Mouse (Mus musculus) hindbrain, embryonic 11.5 days (tissue): ENCODE results near the gene Blnk. TPM values are rescaled to one million over a fixed set of nuclear protein-coding genes. Genes with fewer than 3 reads are reported as not detected.
A peak's percentile ranks its signal among the peaks of the same experiment; 100 is the strongest.

ENCODE experiments used
- ATAC-seq: fragments of 200-750 bp; cut with Nextera tagmentation; 2 replicates; pipeline ENCODE4 v1.8.0; 2017; ENCODE audit warnings: mild to moderate bottlenecking, moderate TSS enrichment, moderate library complexity; ENCODE audit not compliant: low FRiP score
- DNase-seq: peaks from one replicate; pipeline ENCODE4 v3.0.0-alpha.2; 2015; ENCODE audit warnings: low spot score
- H3K27ac ChIP-seq: fragments of 300-500 bp; sonication (generic); 2 replicates; pipeline ENCODE4 v1.5.1; 2014; ENCODE audit warnings: mild to moderate bottlenecking, low read depth, low read length
- H3K27me3 ChIP-seq: fragments of 300-500 bp; sonication (generic); 2 replicates; pipeline ENCODE4 v1.6.1; 2014; ENCODE audit warnings: mild to moderate bottlenecking, low read length, moderate library complexity, mixed read lengths; ENCODE audit not compliant: control insufficient read depth, insufficient read depth
- H3K36me3 ChIP-seq: fragments of 300-500 bp; sonication (generic); 2 replicates; pipeline ENCODE4 v1.6.1; 2014; ENCODE audit warnings: mild to moderate bottlenecking, low read length, moderate library complexity, mixed read lengths; ENCODE audit not compliant: control insufficient read depth, insufficient read depth
- H3K4me1 ChIP-seq: fragments of 300-500 bp; sonication (generic); replicated peaks from 2 replicates; pipeline ENCODE4 v1.6.1; 2014; ENCODE audit warnings: low read length, mixed read lengths; ENCODE audit not compliant: control insufficient read depth, insufficient read depth
- H3K4me2 ChIP-seq: fragments of 300-500 bp; sonication (generic); replicated peaks from 2 replicates; pipeline ENCODE4 v1.6.1; 2014; ENCODE audit warnings: mild to moderate bottlenecking, low read depth, low read length
- H3K4me3 ChIP-seq: fragments of 300-500 bp; sonication (generic); 2 replicates; pipeline ENCODE4 v1.5.1; 2014; ENCODE audit warnings: low read depth, low read length
- H3K9ac ChIP-seq: fragments of 300-500 bp; sonication (generic); 2 replicates; pipeline ENCODE4 v1.6.1; 2014; ENCODE audit warnings: low read depth, low read length
- H3K9me3 ChIP-seq: fragments of 300-500 bp; sonication (generic); 2 replicates; pipeline ENCODE4 v1.6.1; 2016; ENCODE audit warnings: low read length; ENCODE audit not compliant: control insufficient read depth
- WGBS: fragments of 180-500 bp; shearing (Covaris S2); extraction: QIAGEN DNeasy Blood & Tissue Kit; methylation state at CpG from one replicate; pipeline ENCODE4 v1.1.7; 2014; 5-methylcytosine and 5-hydroxymethylcytosine counted together
- polyA plus RNA-seq: library from polyadenylated mRNA; unstranded; fragments of >200 nt; fragmentation: Nextera tagmentation; extraction: Ambion mirVana; gene quantifications from 2 replicates; pipeline ENCODE4 v1.2.1, GENCODE M21; 2014

The Blnk gene
- polyA plus RNA-seq, 1 experiment from 2014 or later = 0.36 TPM

DNA sequence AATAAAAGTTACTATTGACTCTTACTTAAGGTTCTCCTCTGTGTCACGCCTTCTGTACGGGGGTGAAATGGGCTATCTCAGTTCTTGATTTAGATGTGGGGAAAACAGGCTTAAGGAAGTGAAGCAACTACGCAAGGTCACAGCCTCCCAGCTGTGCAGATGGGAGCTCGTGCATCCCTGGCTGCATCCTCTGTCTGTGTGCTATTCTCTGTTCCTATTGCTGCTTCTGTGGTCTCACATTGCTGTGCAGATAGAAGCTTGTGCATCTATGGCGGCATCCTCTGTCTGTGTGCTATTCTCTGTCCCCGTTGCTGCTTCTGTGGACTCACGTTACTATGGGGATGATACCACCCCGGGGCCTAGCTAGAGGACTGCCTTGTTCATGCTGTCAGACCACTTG is 32.2 kb upstream of the Blnk start:
- DNase-seq = no peak
- 83% methylated on average over 8 of the region's 8 CpGs for WGBS
- no peak overlapping the region for H3K4me2 ChIP-seq
- no peak overlapping the region for H3K27ac ChIP-seq
- no peak overlapping the region for H3K4me3 ChIP-seq
- H3K27me3 ChIP-seq = no peaks in the 10 kb centered on the region
- no peak overlapping the region for H3K9ac ChIP-seq
- ATAC-seq = no peak
- H3K4me1 ChIP-seq = no peaks in the 10 kb centered on the region
- H3K9me3 ChIP-seq = no peaks in the 10 kb centered on the region
- H3K36me3 ChIP-seq = no peaks in the 10 kb centered on the region

- no peaks in the 10 kb centered on the region for H3K4me1 ChIP-seq
- H3K9me3 ChIP-seq = no peaks in the 10 kb centered on the region
- WGBS = 94% methylated on average over 4 of the region's 4 CpGs
- H3K4me3 ChIP-seq = no peak overlapping the region
- H3K4me2 ChIP-seq = no peak overlapping the region
- no peaks in the 10 kb centered on the region for H3K36me3 ChIP-seq
- no peaks in the 10 kb centered on the region for H3K27me3 ChIP-seq
- ATAC-seq = no peak
- no peak overlapping the region for H3K27ac ChIP-seq
- no peak overlapping the region for H3K9ac ChIP-seq
- DNase-seq = no peak
These were observed 27.9 kb upstream of the Blnk start for GRCm38 (mm10) chr19:41022244-41022643.

DNA sequence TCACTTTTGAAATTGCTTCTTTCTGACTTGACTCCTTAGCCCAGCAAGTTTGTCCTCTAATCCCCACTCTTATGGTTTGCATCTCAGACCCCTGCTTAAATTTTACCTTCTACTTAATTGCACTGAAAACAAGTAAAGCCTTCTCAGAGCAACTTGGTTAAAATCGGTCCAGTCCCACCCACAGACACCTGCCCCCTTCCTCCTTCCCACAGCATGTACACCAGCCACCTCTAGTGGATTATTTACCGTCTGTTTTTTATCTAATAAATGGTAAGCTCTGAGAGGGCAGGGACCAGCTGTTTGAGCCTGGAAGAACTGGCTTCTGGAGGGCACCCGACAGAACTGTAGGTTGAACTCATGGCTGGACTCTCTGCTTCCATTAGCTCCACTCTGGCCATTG is 26.2 kb upstream of the Blnk start:
- no peak overlapping the region for H3K27ac ChIP-seq
- H3K4me3 ChIP-seq = no peak overlapping the region
- no peaks in the 10 kb centered on the region for H3K36me3 ChIP-seq
- no peak overlapping the region for H3K9ac ChIP-seq
- H3K4me1 ChIP-seq = no peaks in the 10 kb centered on the region
- H3K4me2 ChIP-seq = no peak overlapping the region
- WGBS = 83% methylated on average over 3 of the region's 3 CpGs
- DNase-seq = no peak
- ATAC-seq = no peak
- no peaks in the 10 kb centered on the region for H3K9me3 ChIP-seq
- no peaks in the 10 kb centered on the region for H3K27me3 ChIP-seq

GRCm38 (mm10) chr19:41019164-41019675 is 24.9 kb upstream of the Blnk start:
- Histone ChIP-seq H3K4me3 (no peak overlapping the region), H3K9ac (no peak overlapping the region), H3K27me3 (no peaks in the 10 kb centered on the region), H3K4me2 (no peak overlapping the region), H3K4me1 (no peaks in the 10 kb centered on the region), H3K36me3 (no peaks in the 10 kb centered on the region), H3K9me3 (no peaks in the 10 kb centered on the region), H3K27ac (no peak overlapping the region)
- DNase-seq (no peak), ATAC-seq (no peak)
- 90% methylated on average over 5 of the region's 5 CpGs for WGBS

DNA sequence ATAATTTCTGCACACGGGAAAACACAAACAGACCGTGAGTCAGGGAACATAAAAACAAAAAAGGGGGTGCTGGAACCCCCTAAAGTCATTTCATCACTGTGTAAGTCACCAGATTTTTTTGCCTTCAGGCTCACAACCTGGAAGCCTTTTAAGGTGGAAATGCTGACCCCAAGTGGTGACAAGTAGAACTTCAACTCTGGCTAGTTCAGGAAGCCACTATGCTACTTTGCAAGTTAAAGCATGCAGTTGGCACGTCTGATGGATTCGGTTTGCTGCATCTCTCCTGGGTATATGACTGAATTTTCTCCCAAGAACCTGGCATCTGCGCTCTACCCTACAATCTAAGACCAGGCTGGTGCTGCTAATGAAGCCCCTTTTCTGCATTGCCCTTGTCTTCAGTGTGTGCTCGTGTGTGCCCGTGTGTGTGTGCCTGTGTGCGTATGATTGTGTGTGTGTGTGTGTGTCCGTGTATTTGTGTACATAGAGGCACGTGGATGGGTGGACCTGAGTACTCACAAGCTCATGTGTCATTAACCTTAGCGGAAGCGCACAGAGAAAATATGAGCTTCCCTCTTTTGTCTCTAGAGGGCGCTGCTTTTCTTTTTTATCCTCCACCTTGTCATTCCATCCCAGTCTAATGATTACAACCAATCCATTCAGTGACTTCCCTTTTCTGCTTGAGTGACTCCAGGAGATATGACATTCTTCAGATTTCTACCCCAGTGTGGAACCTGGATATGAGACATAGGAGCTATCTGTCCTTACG is 21.8 kb upstream of the Blnk start:
- ATAC-seq (no peak), DNase-seq (peak; percentile 74)
- no peaks in the 10 kb centered on the region for H3K9me3 ChIP-seq
- H3K27ac ChIP-seq = no peak overlapping the region
- peak overlapping the region; percentile 39 for H3K4me2 ChIP-seq
- H3K4me1 ChIP-seq = no peaks in the 10 kb centered on the region
- H3K9ac ChIP-seq = peak overlapping the region; percentile 32; the same call in 1 of the 2 replicates
- no peaks in the 10 kb centered on the region for H3K36me3 ChIP-seq
- WGBS = 19% methylated on average over 14 of the region's 14 CpGs
- no peak overlapping the region for H3K4me3 ChIP-seq
- H3K27me3 ChIP-seq = no peaks in the 10 kb centered on the region

DNA sequence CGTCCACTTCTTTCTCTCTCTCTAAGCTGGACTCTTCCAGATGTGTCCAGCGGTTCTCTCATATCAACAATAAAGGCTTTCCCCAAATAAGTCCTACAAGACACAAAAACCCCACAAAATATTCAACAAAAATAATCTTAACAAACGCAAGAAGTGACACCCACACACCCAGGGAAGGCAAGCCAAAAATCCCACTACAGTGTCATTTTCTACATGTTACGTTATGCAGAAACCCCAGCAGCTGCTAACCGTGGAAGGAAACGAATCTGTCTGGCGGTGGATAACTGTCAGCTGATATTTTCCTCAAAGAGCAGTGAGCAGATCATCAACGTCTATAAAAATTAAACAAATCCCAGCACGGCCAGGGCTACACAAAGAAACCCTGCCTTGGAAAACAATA is 19.7 kb upstream of the Blnk start:
- H3K4me3 ChIP-seq = no peak overlapping the region
- no peaks in the 10 kb centered on the region for H3K27me3 ChIP-seq
- no peaks in the 10 kb centered on the region for H3K36me3 ChIP-seq
- H3K9me3 ChIP-seq = no peaks in the 10 kb centered on the region
- DNase-seq (no peak), ATAC-seq (no peak)
- no peak overlapping the region for H3K27ac ChIP-seq
- H3K4me2 ChIP-seq = no peak overlapping the region
- no peaks in the 10 kb centered on the region for H3K4me1 ChIP-seq
- 33% methylated on average over 9 of the region's 9 CpGs for WGBS
- H3K9ac ChIP-seq = no peak overlapping the region

GRCm38 (mm10) chr19:41013591-41013990 is 19.3 kb upstream of the Blnk start:
- Histone ChIP-seq H3K4me3 (no peak overlapping the region), H3K27ac (no peak overlapping the region), H3K9ac (no peak overlapping the region), H3K36me3 (no peaks in the 10 kb centered on the region), H3K27me3 (no peaks in the 10 kb centered on the region), H3K4me1 (no peaks in the 10 kb centered on the region), H3K9me3 (no peaks in the 10 kb centered on the region), H3K4me2 (no peak overlapping the region)
- DNase-seq (no peak), ATAC-seq (no peak)
- 7% methylated on average over 5 of the region's 5 CpGs for WGBS

GRCm38 (mm10) chr19:41011676-41012075 is 17.3 kb upstream of the Blnk start:
- DNase-seq (no peak), ATAC-seq (no peak)
- 36% methylated on average over 5 of the region's 5 CpGs for WGBS
- Histone ChIP-seq H3K4me3 (no peak overlapping the region), H3K36me3 (no peaks in the 10 kb centered on the region), H3K27me3 (no peaks in the 10 kb centered on the region), H3K9me3 (no peaks in the 10 kb centered on the region), H3K27ac (no peak overlapping the region), H3K4me1 (no peaks in the 10 kb centered on the region), H3K9ac (no peak overlapping the region), H3K4me2 (no peak overlapping the region)

DNA sequence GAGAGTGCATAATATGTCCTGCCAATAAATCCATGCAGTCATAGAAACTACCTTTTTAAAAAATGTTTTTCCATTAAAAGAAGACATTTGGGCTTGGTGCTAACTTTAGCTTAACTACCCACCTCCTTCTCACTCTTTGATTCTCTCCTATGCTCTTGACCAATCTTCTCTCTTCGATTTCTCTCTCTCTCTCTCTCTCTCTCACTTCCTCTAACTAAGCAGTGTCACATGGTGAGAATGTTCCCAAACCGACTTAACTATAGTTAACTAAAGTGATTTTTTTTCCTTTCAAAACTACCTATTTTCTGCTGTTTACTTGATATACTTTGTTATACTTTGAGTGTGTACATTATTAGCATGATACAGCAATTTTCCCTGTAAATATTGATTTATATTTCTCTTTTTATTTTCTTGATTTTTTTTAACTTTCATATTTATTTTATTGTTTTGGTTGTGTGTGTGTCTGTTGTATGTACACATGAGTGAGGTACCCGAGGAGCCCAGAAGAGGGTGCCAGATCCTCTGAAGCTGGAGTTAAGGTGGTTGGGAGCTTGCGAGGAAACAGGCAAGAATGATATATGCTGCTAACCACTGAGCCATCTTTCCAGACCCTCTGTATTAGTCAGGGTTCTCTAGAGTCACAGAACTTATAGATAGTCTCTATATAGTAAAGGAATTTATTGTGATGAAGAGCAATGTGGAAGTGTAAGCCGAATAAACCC is 14.5 kb upstream of the Blnk start:
- H3K4me1 ChIP-seq = no peaks in the 10 kb centered on the region
- H3K36me3 ChIP-seq = no peaks in the 10 kb centered on the region
- H3K27me3 ChIP-seq = no peaks in the 10 kb centered on the region
- no peak overlapping the region for H3K4me2 ChIP-seq
- ATAC-seq (no peak), DNase-seq (no peak)
- no peak overlapping the region for H3K4me3 ChIP-seq
- no peak overlapping the region for H3K9ac ChIP-seq
- 91% methylated on average over 5 of the region's 5 CpGs for WGBS
- H3K9me3 ChIP-seq = no peaks in the 10 kb centered on the region
- no peak overlapping the region for H3K27ac ChIP-seq
